Mouse (Mus musculus) midbrain, postnatal 0 days (tissue): ENCODE results near the gene Ripk1. TPM values are rescaled to one million over a fixed set of nuclear protein-coding genes. Genes with fewer than 3 reads are reported as not detected.

Source experiments
- ATAC-seq: fragments of 200-750 bp; cut with Nextera tagmentation; 2 replicates; pipeline ENCODE4 v1.8.0; 2017; ENCODE audit warnings: moderate number of reproducible peaks, mild to moderate bottlenecking, moderate TSS enrichment, moderate library complexity; ENCODE audit not compliant: low FRiP score
- DNase-seq: peaks from one replicate; pipeline ENCODE4 v3.0.0-alpha.2; 2015; ENCODE audit warnings: low spot score
- H3K27ac ChIP-seq: fragments of 300-500 bp; sonication (generic); 2 replicates; pipeline ENCODE4 v1.5.1; 2014; ENCODE audit warnings: low read depth, mild to moderate bottlenecking, low read length, mixed read lengths
- H3K27me3 ChIP-seq: fragments of 300-500 bp; sonication (generic); 2 replicates; pipeline ENCODE4 v1.6.1; 2014; ENCODE audit warnings: low read length, control low read depth, mixed read lengths; ENCODE audit not compliant: insufficient read depth
- H3K36me3 ChIP-seq: fragments of 300-500 bp; sonication (generic); 2 replicates; pipeline ENCODE4 v1.6.1; 2014; ENCODE audit warnings: low read length, control low read depth, mixed read lengths; ENCODE audit not compliant: insufficient read depth
- H3K4me1 ChIP-seq: fragments of 300-500 bp; sonication (generic); 2 replicates; pipeline ENCODE4 v1.6.1; 2014; ENCODE audit warnings: mild to moderate bottlenecking, control low read depth, antibody characterized with exemption, low read length, mixed read lengths; ENCODE audit not compliant: insufficient read depth
- H3K4me2 ChIP-seq: fragments of 300-500 bp; sonication (generic); 2 replicates; pipeline ENCODE4 v1.6.1; 2014; ENCODE audit warnings: low read depth, mild to moderate bottlenecking, low read length, mixed read lengths; ENCODE audit not compliant: poor library complexity, severe bottlenecking
- H3K4me3 ChIP-seq: fragments of 300-500 bp; sonication (generic); 2 replicates; pipeline ENCODE4 v1.5.1; 2014; ENCODE audit warnings: low read depth, mild to moderate bottlenecking, low read length, moderate library complexity
- H3K9ac ChIP-seq: fragments of 300-500 bp; sonication (generic); replicated peaks from 2 replicates; pipeline ENCODE4 v1.6.1; 2014; ENCODE audit warnings: mild to moderate bottlenecking, low read length, moderate library complexity, mixed read lengths; ENCODE audit not compliant: poor library complexity, severe bottlenecking
- H3K9me3 ChIP-seq: fragments of 300-500 bp; sonication (generic); 2 replicates; pipeline ENCODE4 v1.6.1; 2016; ENCODE audit warnings: low read length, control low read depth
- CTCF ChIP-seq: IDR thresholded peaks from 2 replicates; pipeline ENCODE4 v1.5.1; 2016; ENCODE audit warnings: antibody characterized with exemption, mild to moderate bottlenecking
- WGBS: fragments of 180-500 bp; shearing (Covaris S2); extraction: QIAGEN DNeasy Blood & Tissue Kit; methylation state at CpG from one replicate; pipeline ENCODE4 v1.1.7; 2014; 5-methylcytosine and 5-hydroxymethylcytosine counted together
- polyA plus RNA-seq: library from polyadenylated mRNA; unstranded; fragments of >200 nt; fragmentation: Nextera tagmentation; extraction: Ambion mirVana; gene quantifications from 2 replicates; pipeline ENCODE4 v1.2.1, GENCODE M21; 2015
- total RNA-seq: library from RNA; depleted of rRNA; stranded (reverse); fragments of >200 nt; gene quantifications from 2 replicates; pipeline ENCODE4 v1.2.3, GENCODE M21; 2014; rRNA removed

Gene Ripk1
- total and polyA plus RNA-seq, 2 experiments from 2014 or later, result 3.7 to 7.4 TPM

GRCm38 (mm10) chr13:34084026-34084750 lies 82.0 kb downstream of the Ripk1 start:
- peak overlapping the region; percentile 59 for H3K27ac ChIP-seq
- DNase-seq, result no peak
- 58% methylated on average over 9 of the region's 9 CpGs for WGBS
- no peak for ATAC-seq
- H3K36me3 ChIP-seq, result no peaks in the 10 kb centered on the region
- TF ChIP-seq CTCF, result no peak
- H3K4me2 ChIP-seq, result no peak overlapping the region
- H3K4me3 ChIP-seq, result no peak overlapping the region
- no peaks in the 10 kb centered on the region for H3K9me3 ChIP-seq
- no peak overlapping the region for H3K9ac ChIP-seq
- H3K27me3 ChIP-seq, result no peaks in the 10 kb centered on the region
- H3K4me1 ChIP-seq, result peaks cover 19% of the 10 kb centered on the region

Other genes with a start within 250 kb of the Ripk1 start
- gene Serpinb6e, start 159.0 kb upstream of the Ripk1 start, total RNA-seq, result not detected in 2 replicates
- gene Serpinb6e, start 159.0 kb upstream of the Ripk1 start, polyA plus RNA-seq, result not detected in 2 replicates
- 0.38 and 5.4 TPM in 2 replicates for gene Serpinb6c, start 96.7 kb upstream of the Ripk1 start, total RNA-seq
- gene Serpinb6c, start 96.7 kb upstream of the Ripk1 start, polyA plus RNA-seq, result 0.25 and 0.41 TPM in 2 replicates
- 5.9 and 9.8 TPM in 2 replicates for gene Nqo2, start 37.7 kb upstream of the Ripk1 start, total RNA-seq
- gene Nqo2, start 37.7 kb upstream of the Ripk1 start, polyA plus RNA-seq, result 5.7 and 7.3 TPM in 2 replicates
- 49.7 and 58.5 TPM in 2 replicates for gene Serpinb6a, start 431 bp downstream of the Ripk1 start, total RNA-seq
- 38.7 and 38.8 TPM in 2 replicates for gene Serpinb6a, start 431 bp downstream of the Ripk1 start, polyA plus RNA-seq
- gene Bphl, start 35.2 kb downstream of the Ripk1 start, total RNA-seq, result 37.0 and 42.7 TPM in 2 replicates
- 46.4 and 47.7 TPM in 2 replicates for gene Bphl, start 35.2 kb downstream of the Ripk1 start, polyA plus RNA-seq
- 5,907 and 6,629 TPM in 2 replicates for gene Tubb2a, start 75.6 kb downstream of the Ripk1 start, total RNA-seq
- 4,276 and 4,687 TPM in 2 replicates for gene Tubb2a, start 75.6 kb downstream of the Ripk1 start, polyA plus RNA-seq
- 4,904 and 4,995 TPM in 2 replicates for gene Tubb2b, start 128.1 kb downstream of the Ripk1 start, total RNA-seq
- gene Tubb2b, start 128.1 kb downstream of the Ripk1 start, polyA plus RNA-seq, result 937 and 994 TPM in 2 replicates
- gene Psmg4, start 160.6 kb downstream of the Ripk1 start, total RNA-seq, result 36.5 and 99.5 TPM in 2 replicates
- gene Psmg4, start 160.6 kb downstream of the Ripk1 start, polyA plus RNA-seq, result 82.0 and 87.7 TPM in 2 replicates